Mouse (Mus musculus) thymus, postnatal 25 days (tissue): ENCODE results near the gene Clvs2.

Experiments
- DNase-seq: peaks from one replicate; pipeline ENCODE4 v3.0.0; 2022

Clvs2 gene

DNA sequence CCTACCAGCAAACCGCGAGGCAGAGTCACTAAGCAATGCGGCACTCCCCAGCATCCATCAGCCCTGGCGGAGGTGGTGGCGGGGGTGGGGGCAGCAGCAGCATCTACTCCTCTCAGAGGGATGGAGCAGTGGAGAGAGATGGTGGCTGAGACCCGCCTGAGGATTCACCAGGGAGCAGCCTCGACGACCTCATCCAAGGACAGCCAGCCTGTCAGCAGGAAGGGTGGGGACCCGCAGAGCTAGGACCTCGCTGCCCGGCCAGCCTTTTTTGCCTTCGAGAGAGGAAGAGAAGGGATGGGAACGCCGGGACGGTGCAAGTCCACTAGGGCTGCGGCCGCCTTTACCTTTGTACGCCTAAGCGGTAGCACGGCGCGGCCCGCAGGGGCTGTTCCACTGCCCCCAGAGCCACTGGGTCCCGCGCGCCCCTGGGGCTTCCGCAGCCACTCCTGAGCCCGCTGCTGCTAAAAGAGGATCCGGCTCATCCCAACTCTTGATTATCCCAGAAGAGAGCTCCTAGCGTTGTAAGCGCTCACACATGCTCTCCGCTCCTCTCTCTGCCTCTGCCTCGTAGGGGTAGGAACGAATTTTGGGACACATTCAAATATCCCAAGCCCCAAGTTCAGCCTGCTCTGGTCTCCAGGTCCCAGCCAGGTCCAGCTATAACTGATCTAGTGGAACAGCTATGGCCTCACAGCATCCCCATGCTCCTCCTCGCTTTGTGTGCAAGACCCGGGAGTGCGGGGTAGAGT, at the start of gene Clvs2:
Gene Clvs2 (minus strand): TSS at position 639 of the 749 bp plus-strand sequence.
- DNase-seq = no peak

DNA sequence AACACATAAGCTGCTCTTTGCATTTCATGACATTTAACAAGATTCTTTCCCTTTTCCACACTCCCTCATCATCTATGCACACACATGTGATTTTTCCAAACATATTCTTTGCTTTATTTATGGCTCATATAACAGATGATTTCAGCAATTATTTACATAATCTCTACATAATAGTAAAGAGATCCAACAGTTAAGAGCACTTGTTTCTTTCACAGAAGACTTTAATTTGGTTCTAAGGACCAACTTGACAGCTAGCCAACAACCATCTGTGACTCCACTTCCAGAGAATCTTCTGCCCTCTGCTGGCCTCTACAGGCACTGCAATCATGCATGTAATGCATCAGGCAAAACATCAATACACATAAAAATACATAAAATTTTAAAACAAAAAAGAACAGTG, 28.6 kb upstream of the Clvs2 start:
- DNase-seq = no peak

- no peak for DNase-seq
Observed at GRCm38 (mm10) chr10:33623577-33623991, 985 bp downstream of the Clvs2 start.

GRCm38 (mm10) chr10:33622700-33623099, 1.9 kb downstream of the Clvs2 start:
- no peak for DNase-seq

DNA sequence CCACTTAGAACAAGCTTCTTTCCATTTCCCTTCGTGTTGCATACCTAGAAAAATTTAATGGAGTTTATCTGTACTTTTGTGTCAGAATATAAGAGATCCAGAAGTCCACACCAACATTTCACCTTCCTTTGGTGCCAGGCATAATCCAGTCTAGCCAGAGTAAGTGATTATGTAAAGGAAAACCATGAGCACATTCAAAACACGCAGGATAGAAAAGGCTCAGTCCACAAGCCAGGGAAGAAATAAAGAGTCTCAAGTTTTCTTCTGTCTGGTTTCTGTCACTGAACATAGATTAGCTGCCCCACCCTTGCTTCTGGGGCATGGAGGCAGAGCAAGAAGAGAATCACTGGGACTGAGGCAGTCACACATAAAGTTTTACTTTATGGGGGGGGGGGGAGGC, 8.4 kb downstream of the Clvs2 start:
- no peak for DNase-seq

- DNase-seq = no peak
Observed at GRCm38 (mm10) chr10:33613197-33613596, 11.4 kb downstream of the Clvs2 start.

- DNase-seq = no peak
Observed at GRCm38 (mm10) chr10:33592732-33593131, 31.8 kb downstream of the Clvs2 start.

DNA sequence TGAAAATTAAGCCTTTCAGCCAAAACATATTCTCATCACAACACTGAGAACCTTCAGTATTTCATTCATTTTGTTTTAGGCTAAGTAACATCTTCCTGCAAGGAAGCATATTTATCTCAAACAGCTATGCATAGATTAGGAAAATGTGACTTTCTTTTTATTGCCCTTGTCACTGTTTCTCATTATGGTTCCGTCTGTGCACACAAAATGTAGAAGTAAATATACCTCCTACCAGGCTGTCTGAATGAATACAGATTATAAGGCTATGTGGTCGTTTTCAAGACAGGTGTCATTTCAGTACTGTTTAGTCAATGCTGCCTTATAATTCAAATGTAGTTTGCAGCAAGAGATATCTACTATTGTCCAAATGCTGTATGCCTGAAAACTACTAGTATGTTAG, 35.8 kb downstream of the Clvs2 start:
- no peak for DNase-seq

DNA sequence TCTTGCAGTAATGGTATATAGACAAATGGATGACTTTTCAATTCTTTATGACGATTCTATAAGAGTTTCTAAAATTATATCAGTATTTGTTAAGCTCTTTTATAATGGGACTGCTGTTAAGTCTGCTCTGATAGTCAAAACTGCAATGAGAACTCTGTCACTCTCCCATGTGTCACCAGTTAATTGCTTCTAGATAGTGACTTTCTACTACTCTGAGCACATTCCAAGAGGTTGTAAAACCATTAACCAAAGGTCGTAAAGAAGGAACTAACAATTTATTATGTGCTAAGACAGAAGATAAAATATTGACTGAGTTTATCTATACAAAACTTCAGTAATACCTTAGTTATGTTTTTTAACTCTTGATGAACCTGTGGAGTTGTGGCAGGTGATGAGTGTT, 37.5 kb downstream of the Clvs2 start:
- DNase-seq = no peak

- no peak for DNase-seq
Observed at GRCm38 (mm10) chr10:33558081-33558480, 66.5 kb downstream of the Clvs2 start.

DNA sequence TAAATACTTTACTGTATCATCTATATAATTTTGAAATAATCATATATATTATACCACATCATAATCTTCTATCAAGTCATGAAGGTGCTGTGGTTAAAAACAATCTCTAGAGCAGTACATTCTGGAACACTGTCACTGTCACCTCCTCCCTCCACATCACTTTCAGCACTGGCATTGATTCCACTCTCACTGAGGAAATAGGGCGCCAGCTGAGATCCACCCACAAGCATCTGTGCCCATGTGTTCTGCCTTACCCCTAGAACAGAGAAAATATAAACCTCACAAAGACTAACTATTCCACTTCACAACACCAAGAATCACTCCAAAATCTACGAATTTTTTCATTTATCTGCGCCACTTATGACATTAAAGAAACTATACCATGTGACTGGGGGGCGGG, 84.2 kb downstream of the Clvs2 start:
- DNase-seq = no peak
